Mouse (Mus musculus): ENCODE measurements at regions not wholly inside any gene's neighbourhood (a gene's known extent, or its start where the extent isn't known, plus 50 kb on each side); places are given as distances from the start of the nearest gene placed in this dataset.
"Not testable (repeated sequence)": the region's sequence is repeated elsewhere in the genome, so short reads cannot be mapped to it uniquely, and the experiment has no call there.

- Histone ChIP-seq H3K27ac (no peak overlapping the region), H3K36me3 (ENCODE audit: insufficient read depth, low read length) (no peaks in the 10 kb centered on the region), H3K9ac (replicated peaks; ENCODE audit: low read length) (no peak overlapping the region), H3K9me3 (ENCODE audit: low read length) (no peaks in the 10 kb centered on the region), H3K4me2 (ENCODE audit: low read depth, low read length) (no peak overlapping the region), H3K4me1 (ENCODE audit: insufficient read depth, low read length) (no peaks in the 10 kb centered on the region), H3K27me3 (ENCODE audit: insufficient read depth, low read length) (no peaks in the 10 kb centered on the region), H3K4me3 (ENCODE audit: low read length) (no peak overlapping the region)
- no peak for TF ChIP-seq CTCF (IDR thresholded peaks at IDR 0.05; ENCODE audit: low read depth)
- no peak for DNase-seq (ENCODE audit: low spot score)
- WGBS: 82% methylated on average over 2 of the region's 2 CpGs
- no peak for ATAC-seq
These were observed 874.0 kb downstream of the Amy2a5 start for GRCm38 (mm10) chr3:112384641-112385040.

- H3K4me1 ChIP-seq (ENCODE audit: insufficient read depth, low read length): no peaks in the 10 kb centered on the region
- DNase-seq (ENCODE audit: low spot score) (peak; percentile 43), ATAC-seq (no peak)
- no peak for TF ChIP-seq CTCF (IDR thresholded peaks at IDR 0.05; ENCODE audit: low read depth)
- H3K4me3 ChIP-seq (ENCODE audit: low read length): no peak overlapping the region
- no peak overlapping the region for H3K9ac ChIP-seq (replicated peaks; ENCODE audit: low read length)
- H3K36me3 ChIP-seq (ENCODE audit: insufficient read depth, low read length): no peaks in the 10 kb centered on the region
- H3K9me3 ChIP-seq (ENCODE audit: low read length): no peaks in the 10 kb centered on the region
- no peaks in the 10 kb centered on the region for H3K27me3 ChIP-seq (ENCODE audit: insufficient read depth, low read length)
- no peak overlapping the region for H3K4me2 ChIP-seq (ENCODE audit: low read depth, low read length)
- H3K27ac ChIP-seq: no peak overlapping the region
- WGBS: 50% methylated on average over 2 of the region's 2 CpGs
These were observed 912.8 kb downstream of the Amy2a5 start for GRCm38 (mm10) chr3:112345866-112346265.

- no peaks in the 10 kb centered on the region for H3K9me3 ChIP-seq (ENCODE audit: low read length)
- no peak for TF ChIP-seq CTCF (IDR thresholded peaks at IDR 0.05; ENCODE audit: low read depth)
- DNase-seq (ENCODE audit: low spot score) (no peak), ATAC-seq (no peak)
- H3K4me3 ChIP-seq (ENCODE audit: low read length): no peak overlapping the region
- 95% methylated on average over 4 of the region's 4 CpGs for WGBS
- no peaks in the 10 kb centered on the region for H3K4me1 ChIP-seq (ENCODE audit: insufficient read depth, low read length)
- no peak overlapping the region for H3K9ac ChIP-seq (replicated peaks; ENCODE audit: low read length)
- no peaks in the 10 kb centered on the region for H3K36me3 ChIP-seq (ENCODE audit: insufficient read depth, low read length)
- no peak overlapping the region for H3K4me2 ChIP-seq (ENCODE audit: low read depth, low read length)
- no peaks in the 10 kb centered on the region for H3K27me3 ChIP-seq (ENCODE audit: insufficient read depth, low read length)
- no peak overlapping the region for H3K27ac ChIP-seq
These were observed 927.5 kb downstream of the Amy2a5 start for GRCm38 (mm10) chr3:112331171-112331570.

GRCm38 (mm10) chr3:112325348-112325747, 933.3 kb downstream of the Amy2a5 start:
- TF ChIP-seq CTCF (IDR thresholded peaks at IDR 0.05; ENCODE audit: low read depth): no peak
- no peak for ATAC-seq
- no peak for DNase-seq (ENCODE audit: low spot score)
- H3K4me2 ChIP-seq (ENCODE audit: low read depth, low read length): no peak overlapping the region
- H3K4me3 ChIP-seq (ENCODE audit: low read length): no peak overlapping the region
- H3K27me3 ChIP-seq (ENCODE audit: insufficient read depth, low read length): no peaks in the 10 kb centered on the region
- no peak overlapping the region for H3K9ac ChIP-seq (replicated peaks; ENCODE audit: low read length)
- H3K4me1 ChIP-seq (ENCODE audit: insufficient read depth, low read length): no peaks in the 10 kb centered on the region
- no peak overlapping the region for H3K27ac ChIP-seq
- no peaks in the 10 kb centered on the region for H3K9me3 ChIP-seq (ENCODE audit: low read length)
- H3K36me3 ChIP-seq (ENCODE audit: insufficient read depth, low read length): no peaks in the 10 kb centered on the region
- WGBS: 53% methylated on average over 2 of the region's 2 CpGs

- H3K9ac ChIP-seq (replicated peaks; ENCODE audit: low read length); ATAC-seq; H3K4me1 ChIP-seq (ENCODE audit: insufficient read depth, low read length); H3K9me3 ChIP-seq (ENCODE audit: low read length); H3K4me2 ChIP-seq (ENCODE audit: low read depth, low read length); H3K27ac ChIP-seq; H3K27me3 ChIP-seq (ENCODE audit: insufficient read depth, low read length); DNase-seq (ENCODE audit: low spot score); H3K36me3 ChIP-seq (ENCODE audit: insufficient read depth, low read length); H3K4me3 ChIP-seq (ENCODE audit: low read length): not testable (repeated sequence)
- WGBS: 89% methylated on average over 11 of the region's 11 CpGs
These were observed 937.4 kb downstream of the Amy2a5 start for GRCm38 (mm10) chr3:112321196-112321595.

- H3K27ac ChIP-seq: no peak overlapping the region
- H3K9me3 ChIP-seq (ENCODE audit: low read length): no peaks in the 10 kb centered on the region
- no peaks in the 10 kb centered on the region for H3K4me1 ChIP-seq (ENCODE audit: insufficient read depth, low read length)
- H3K36me3 ChIP-seq (ENCODE audit: insufficient read depth, low read length): no peaks in the 10 kb centered on the region
- TF ChIP-seq CTCF (IDR thresholded peaks at IDR 0.05; ENCODE audit: low read depth): no peak
- no peak for DNase-seq (ENCODE audit: low spot score)
- H3K27me3 ChIP-seq (ENCODE audit: insufficient read depth, low read length): no peaks in the 10 kb centered on the region
- H3K4me3 ChIP-seq (ENCODE audit: low read length): no peak overlapping the region
- H3K9ac ChIP-seq (replicated peaks; ENCODE audit: low read length): no peak overlapping the region
- no peak overlapping the region for H3K4me2 ChIP-seq (ENCODE audit: low read depth, low read length)
- no peak for ATAC-seq
- 52% methylated on average over 2 of the region's 2 CpGs for WGBS
These were observed 979.7 kb downstream of the Amy2a5 start for GRCm38 (mm10) chr3:112278785-112279430.

GRCm38 (mm10) chr3:112261334-112262101, 997.1 kb downstream of the Amy2a5 start:
- 5% methylated on average over 1 of the region's 1 CpGs for WGBS

GRCm38 (mm10) chr3:112242986-112243385, 1015.7 kb downstream of the Amy2a5 start:
- H3K27me3 ChIP-seq (ENCODE audit: insufficient read depth, low read length); H3K4me3 ChIP-seq (ENCODE audit: low read length); H3K4me2 ChIP-seq (ENCODE audit: low read depth, low read length); H3K4me1 ChIP-seq (ENCODE audit: insufficient read depth, low read length); H3K27ac ChIP-seq; H3K9me3 ChIP-seq (ENCODE audit: low read length); DNase-seq (ENCODE audit: low spot score); H3K36me3 ChIP-seq (ENCODE audit: insufficient read depth, low read length); ATAC-seq; H3K9ac ChIP-seq (replicated peaks; ENCODE audit: low read length): not testable (repeated sequence)
- 84% methylated on average over 2 of the region's 2 CpGs for WGBS

More at GRCm38 (mm10) chr3:112261334-112262101, 997.1 kb downstream of the Amy2a5 start:
- Histone ChIP-seq H3K4me2 (ENCODE audit: low read depth, low read length) (no peak overlapping the region), H3K27ac (no peak overlapping the region), H3K4me3 (ENCODE audit: low read length) (no peak overlapping the region), H3K36me3 (ENCODE audit: insufficient read depth, low read length) (no peaks in the 10 kb centered on the region), H3K4me1 (ENCODE audit: insufficient read depth, low read length) (no peaks in the 10 kb centered on the region), H3K27me3 (ENCODE audit: insufficient read depth, low read length) (no peaks in the 10 kb centered on the region), H3K9me3 (ENCODE audit: low read length) (no peaks in the 10 kb centered on the region), H3K9ac (replicated peaks; ENCODE audit: low read length) (no peak overlapping the region)
- DNase-seq (ENCODE audit: low spot score) (no peak), ATAC-seq (no peak)
- no peak for TF ChIP-seq CTCF (IDR thresholded peaks at IDR 0.05; ENCODE audit: low read depth)
